In the genomic region with DNA sequence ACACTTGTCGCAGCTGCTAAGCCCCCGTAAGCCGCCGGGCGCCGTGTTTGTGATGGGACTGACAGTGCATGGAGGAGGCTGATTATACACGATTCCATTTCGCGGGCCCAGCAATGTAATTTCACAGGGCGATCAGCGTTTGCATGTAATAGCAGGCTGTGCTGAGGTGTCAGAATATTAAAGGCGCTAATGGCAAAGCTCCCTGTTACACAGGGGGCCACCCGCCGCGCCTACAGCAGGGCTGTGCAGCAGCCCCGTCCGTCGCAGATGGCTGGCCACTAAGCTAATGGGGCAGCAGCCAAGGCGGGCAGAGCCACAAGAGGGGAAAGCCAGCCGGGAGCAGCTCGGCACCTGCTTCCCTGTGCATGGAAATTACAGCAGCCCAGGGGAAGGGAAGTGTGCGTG, we compare ENCODE assay signal across 10 mouse cellular contexts. TPM values are rescaled to one million over a fixed set of nuclear protein-coding genes. Genes with fewer than 3 reads are reported as not detected.
A peak's percentile ranks its signal among the peaks of the same experiment; 100 is the strongest.
DNase-seq lines count a peak whose midpoint lies in the region; ATAC-seq and TF ChIP-seq lines count a peak whose summit lies in the region.
"Had no signal": no experiment of that assay in that cellular context is flagged by ENCODE, and none has a peak within 500 bp of the region (broad histone marks: within the 10 kb centered on the region; RNA-seq: fewer than 3 reads in every experiment).

No protein-coding gene starts in this region.

- no peak overlapping the region for H3K27ac ChIP-seq in kidney, embryonic 14.5 days (ENCODE audit: low read depth, low read length)
- peak overlapping the region; percentile 80 for H3K27ac ChIP-seq in cerebellum, adult 2 months (ENCODE audit: insufficient read depth, low read length)
- 0 out of 2 replicates have a peak overlapping the region, but pooled peaks have one; percentile 50 for H3K27ac ChIP-seq in forebrain, postnatal 0 days (ENCODE audit: low read depth, low read length)
- H3K27ac ChIP-seq in midbrain, embryonic 14.5 days (replicated peaks; ENCODE audit: low read depth, low read length): peak overlapping the region; percentile 86
- H3K27ac ChIP-seq: liver, embryonic 13.5 days had no signal

- H3K4me3 ChIP-seq in kidney, embryonic 14.5 days (ENCODE audit: low read length): no peak overlapping the region
- H3K4me3 ChIP-seq in cerebellum, adult 2 months (replicated peaks; ENCODE audit: insufficient read depth, low read depth, low read length): peak overlapping the region; percentile 39
- H3K4me3 ChIP-seq in forebrain, postnatal 0 days (ENCODE audit: low read depth, low read length): no peak overlapping the region
- H3K4me3 ChIP-seq in midbrain, embryonic 14.5 days (replicated peaks; ENCODE audit: low read depth, low read length): no peak overlapping the region
- H3K4me3 ChIP-seq: liver, embryonic 13.5 days had no signal

- no peak for DNase-seq in kidney, postnatal 10 days
- peak; percentile 87 to 91 for DNase-seq in cerebellum, adult 2 months
- DNase-seq in forebrain, postnatal 0 days: peak; percentile 73
- peak; percentile 83 for DNase-seq in midbrain, embryonic 14.5 days
- DNase-seq in adrenal gland, adult 8-10 months: no peak
- DNase-seq in spleen, postnatal 14 days (ENCODE audit: low spot score in 2 of 2): no peak
- DNase-seq: liver, embryonic 13.5 days; thymus, adult 18-20 months had no signal

- ATAC-seq in kidney, embryonic 14.5 days (ENCODE audit: low FRiP score, low TSS enrichment): peak; percentile 55; the same call in 1 of the 2 replicates
- ATAC-seq in forebrain, postnatal 0 days: peak; percentile 85
- ATAC-seq in midbrain, embryonic 14.5 days (ENCODE audit: low FRiP score, low TSS enrichment): peak; percentile 83
- no peak for ATAC-seq in megakaryocyte progenitor cell, adult 5-6 weeks (replicated peaks; ENCODE audit: poor library complexity)

- H3K27me3 ChIP-seq in kidney, embryonic 14.5 days (ENCODE audit: control insufficient read depth, insufficient read depth, low read length): no peaks in the 10 kb centered on the region
- H3K27me3 ChIP-seq in cerebellum, adult 2 months (ENCODE audit: control insufficient read depth, insufficient read depth, low read length): no peaks in the 10 kb centered on the region
- no peaks in the 10 kb centered on the region for H3K27me3 ChIP-seq in forebrain, postnatal 0 days (ENCODE audit: insufficient read depth, low read length)
- H3K27me3 ChIP-seq in midbrain, embryonic 14.5 days (ENCODE audit: control insufficient read depth, insufficient read depth, low read length): no peaks in the 10 kb centered on the region
- H3K27me3 ChIP-seq: liver, embryonic 13.5 days had no signal

- H3K4me2 ChIP-seq in kidney, embryonic 14.5 days (replicated peaks; ENCODE audit: low read depth, low read length): no peak overlapping the region
- H3K4me2 ChIP-seq in forebrain, postnatal 0 days (ENCODE audit: low read depth): peak overlapping the region; percentile 30; the same call in 1 of the 2 replicates
- peak overlapping the region; percentile 48 for H3K4me2 ChIP-seq in midbrain, embryonic 14.5 days (ENCODE audit: low read length)
- H3K4me2 ChIP-seq: liver, embryonic 13.5 days had no signal

- H3K4me1 ChIP-seq in kidney, embryonic 14.5 days (ENCODE audit: control insufficient read depth, insufficient read depth, low read length): 0 out of 2 replicates have a peak, but pooled peaks cover 6% of the 10 kb centered on the region
- peaks cover 36% of the 10 kb centered on the region for H3K4me1 ChIP-seq in cerebellum, adult 2 months (ENCODE audit: control insufficient read depth, insufficient read depth, low read length)
- H3K4me1 ChIP-seq in forebrain, postnatal 0 days (ENCODE audit: insufficient read depth): peaks cover 24% of the 10 kb centered on the region; the same call in 1 of the 2 replicates
- peaks cover 59% of the 10 kb centered on the region for H3K4me1 ChIP-seq in midbrain, embryonic 14.5 days (ENCODE audit: control insufficient read depth, insufficient read depth, low read length)

- no peak overlapping the region for H3K9ac ChIP-seq in kidney, embryonic 14.5 days (ENCODE audit: low read depth, low read length)
- H3K9ac ChIP-seq in forebrain, postnatal 0 days: peak overlapping the region; percentile 22; the same call in 1 of the 2 replicates
- peak overlapping the region; percentile 24 for H3K9ac ChIP-seq in midbrain, embryonic 14.5 days (replicated peaks; ENCODE audit: low read length)
- H3K9ac ChIP-seq: liver, embryonic 13.5 days had no signal

- peaks cover 3% of the 10 kb centered on the region for H3K36me3 ChIP-seq in kidney, embryonic 14.5 days (ENCODE audit: control insufficient read depth, insufficient read depth, low read length)
- H3K36me3 ChIP-seq in forebrain, postnatal 0 days (ENCODE audit: insufficient read depth): 0 out of 2 replicates have a peak, but pooled peaks cover 4% of the 10 kb centered on the region
- no peaks in the 10 kb centered on the region for H3K36me3 ChIP-seq in midbrain, embryonic 14.5 days (ENCODE audit: control insufficient read depth, insufficient read depth, low read length)

- 38% methylated on average over 22 of the region's 22 CpGs for WGBS in kidney, embryonic 14.5 days
- 3% methylated on average over 22 of the region's 22 CpGs for WGBS in cerebellum, adult 2 months
- WGBS in forebrain, postnatal 0 days: 15% methylated on average over 22 of the region's 22 CpGs
- WGBS in midbrain, embryonic 14.5 days: 2% methylated on average over 22 of the region's 22 CpGs

- TF ChIP-seq POLR2A in cerebellum, adult 2 months (IDR thresholded peaks at IDR 0.05; ENCODE audit: borderline replicate concordance, insufficient read depth, low read length): no peak

- H3K9me3 ChIP-seq in kidney, embryonic 14.5 days (ENCODE audit: control insufficient read depth, low read length): no peaks in the 10 kb centered on the region
- no peaks in the 10 kb centered on the region for H3K9me3 ChIP-seq in forebrain, postnatal 0 days (ENCODE audit: low read length)
- H3K9me3 ChIP-seq in midbrain, embryonic 14.5 days (ENCODE audit: control insufficient read depth, low read length): no peaks in the 10 kb centered on the region
- H3K9me3 ChIP-seq: liver, embryonic 13.5 days had no signal

- TF ChIP-seq CTCF in cerebellum, adult 2 months (IDR thresholded peaks at IDR 0.05; ENCODE audit: borderline replicate concordance, insufficient read depth, low read depth, low read length): no peak
- no peak; the same call in 1 of the 2 replicates for TF ChIP-seq CTCF in forebrain, postnatal 0 days (IDR thresholded peaks at IDR 0.05; ENCODE audit: low read depth)

RNA-seq across cellular contexts. Expression of a gene that starts 37.0 kb away (rescaled TPM):
- polyA plus RNA-seq in kidney, embryonic 14.5 days (2014; fragmentation: Nextera tagmentation; extraction: Ambion mirVana): 66.1 and 67.3 TPM in 2 replicates
- 48.7 and 53.5 TPM in 2 replicates for polyA plus RNA-seq in cerebellum, adult 2 months (2012; rRNA removed)
- 75.0 and 88.4 TPM in 2 replicates for total RNA-seq in forebrain, postnatal 0 days (2014; rRNA removed)
- 80.4 and 84.7 TPM in 2 replicates for polyA plus RNA-seq in forebrain, postnatal 0 days (2015; fragmentation: Nextera tagmentation; extraction: Ambion mirVana)
- polyA plus RNA-seq in midbrain, embryonic 14.5 days (2014; fragmentation: Nextera tagmentation; extraction: Ambion mirVana): 86.6 and 91.5 TPM in 2 replicates
- 10 to 100 TPM; 22.3 to 35.4 (median 31.1) TPM for total RNA-seq in adrenal gland, adult 8-10 months (2022)
- total RNA-seq in megakaryocyte progenitor cell, adult 5-6 weeks (2015): 13.8 and 19.3 TPM in 2 replicates
- total RNA-seq in megakaryocyte progenitor cell, adult 5-6 weeks (2017): 23.7 and 29.1 TPM in 2 replicates

Comparison
In these comparisons a context has a peak if more than half of its experiments do, and no peak if none do; other contexts are left out.
1. DNase-seq: peak in cerebellum, adult 2 months (2 of 2), forebrain, postnatal 0 days (single experiment) and midbrain, embryonic 14.5 days (single experiment); none in kidney, postnatal 10 days (single experiment), adrenal gland, adult 8-10 months (single experiment) and spleen, postnatal 14 days (0 of 2).